7 mouse cellular contexts compared by ENCODE assay signal in the genomic region with DNA sequence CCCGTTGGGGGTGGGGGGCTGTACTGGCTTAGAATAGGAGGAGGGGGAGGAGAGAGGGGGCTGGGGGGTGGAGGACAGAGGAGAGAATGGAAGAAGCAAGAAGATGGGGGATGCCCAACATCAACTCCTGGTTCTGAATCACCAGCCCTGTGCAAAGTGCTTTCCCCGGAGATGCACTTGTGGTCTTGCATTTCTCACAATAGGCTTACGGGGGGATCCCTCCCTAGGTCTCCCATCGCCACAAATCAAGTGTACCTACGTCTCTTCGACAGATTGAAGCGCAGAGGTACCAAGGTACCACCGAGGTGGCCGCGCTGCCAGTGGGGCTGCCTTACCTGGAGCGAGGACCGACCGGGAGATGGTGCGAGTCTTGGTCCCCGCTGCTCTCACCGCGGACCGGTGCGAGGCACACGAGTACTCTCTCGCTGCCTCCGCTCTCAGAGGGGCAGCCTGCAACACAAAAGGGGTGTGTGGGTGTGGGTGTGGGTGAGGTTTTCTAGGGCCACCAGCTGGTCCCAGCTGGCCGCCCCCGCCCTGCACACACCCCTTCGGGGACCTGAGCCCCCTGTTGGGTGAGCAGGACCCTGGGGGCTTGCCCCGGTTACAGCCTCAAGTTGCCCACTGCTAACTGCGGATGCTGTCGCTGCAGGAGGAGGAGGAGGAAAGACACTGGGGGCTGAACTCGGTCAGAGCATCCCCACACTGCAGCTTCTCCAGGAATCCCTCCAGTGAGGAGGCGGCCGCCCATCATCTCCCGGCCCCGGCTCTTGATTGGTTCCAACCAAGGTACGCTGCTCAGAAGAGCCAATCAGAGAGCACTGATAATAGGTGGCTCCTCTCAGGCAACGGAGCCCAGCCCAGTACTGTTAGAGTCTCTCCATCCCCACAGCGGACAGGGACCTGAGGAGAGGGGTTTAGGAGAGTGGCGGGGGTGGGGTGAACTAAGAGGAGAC. TPM values are rescaled to one million over a fixed set of nuclear protein-coding genes. Genes with fewer than 3 reads are reported as not detected.
DNase-seq lines count a peak whose midpoint lies in the region; ATAC-seq lines count a peak whose summit lies in the region.

A gene (minus strand): TSS at position 742 of the 953 bp plus-strand sequence.

- no peaks in the 10 kb centered on the region for H3K36me3 ChIP-seq in forebrain, embryonic 14.5 days (ENCODE audit: control insufficient read depth, insufficient read depth, low read length)
- no peaks in the 10 kb centered on the region for H3K36me3 ChIP-seq in hindbrain, embryonic 12.5 days
- H3K36me3 ChIP-seq in midbrain, embryonic 12.5 days, result no peaks in the 10 kb centered on the region
- no peaks in the 10 kb centered on the region for H3K36me3 ChIP-seq in stomach, embryonic 14.5 days (ENCODE audit: control insufficient read depth, insufficient read depth, low read length)

- peak within 1 kb of the TSS; percentile 87 for H3K27ac ChIP-seq in forebrain, embryonic 14.5 days (ENCODE audit: low read depth, low read length)
- H3K27ac ChIP-seq in hindbrain, embryonic 12.5 days, result peak within 1 kb of the TSS; percentile 88
- peak within 1 kb of the TSS; percentile 87 for H3K27ac ChIP-seq in midbrain, embryonic 12.5 days (replicated peaks)
- no peak within 1 kb of the TSS for H3K27ac ChIP-seq in stomach, embryonic 14.5 days (ENCODE audit: low read length)

- no peaks in the 10 kb centered on the region for H3K27me3 ChIP-seq in forebrain, embryonic 14.5 days (replicated peaks; ENCODE audit: control insufficient read depth, insufficient read depth, low read length)
- no peaks in the 10 kb centered on the region; the same call in 1 of the 2 replicates for H3K27me3 ChIP-seq in hindbrain, embryonic 12.5 days
- peaks cover 3% of the 10 kb centered on the region; the same call in 1 of the 2 replicates for H3K27me3 ChIP-seq in midbrain, embryonic 12.5 days
- no peaks in the 10 kb centered on the region for H3K27me3 ChIP-seq in stomach, embryonic 14.5 days (ENCODE audit: control insufficient read depth, insufficient read depth, low read length)

- no peaks in the 10 kb centered on the region for H3K9me3 ChIP-seq in forebrain, embryonic 14.5 days (replicated peaks; ENCODE audit: control insufficient read depth, low read length)
- H3K9me3 ChIP-seq in hindbrain, embryonic 12.5 days (replicated peaks), result no peaks in the 10 kb centered on the region
- no peaks in the 10 kb centered on the region for H3K9me3 ChIP-seq in midbrain, embryonic 12.5 days
- no peaks in the 10 kb centered on the region for H3K9me3 ChIP-seq in stomach, embryonic 14.5 days (ENCODE audit: control insufficient read depth, low read depth, low read length)

- ATAC-seq in forebrain, embryonic 14.5 days, result peak; percentile 100
- ATAC-seq in hindbrain, embryonic 12.5 days (ENCODE audit: low FRiP score), result peak; percentile 100
- ATAC-seq in midbrain, embryonic 12.5 days (ENCODE audit: low FRiP score, low read depth), result peak; percentile 100
- ATAC-seq in stomach, embryonic 14.5 days (ENCODE audit: insufficient number of reproducible peaks, insufficient read depth, low FRiP score, low read depth), result peak; percentile 92

- H3K4me2 ChIP-seq in forebrain, embryonic 14.5 days (ENCODE audit: low read length), result peak within 1 kb of the TSS; percentile 93
- H3K4me2 ChIP-seq in hindbrain, embryonic 12.5 days (replicated peaks), result peak within 1 kb of the TSS; percentile 81
- peak within 1 kb of the TSS; percentile 94 for H3K4me2 ChIP-seq in midbrain, embryonic 12.5 days (replicated peaks)
- peak within 1 kb of the TSS; percentile 89 for H3K4me2 ChIP-seq in stomach, embryonic 14.5 days (replicated peaks; ENCODE audit: low read depth, low read length)

- DNase-seq in ZHBTc4 (ENCODE audit: low read depth, low spot score), result peak; percentile 80
- DNase-seq in cerebellum, adult 11 months, result peak; percentile 91
- peak; percentile 96 for DNase-seq in forebrain, embryonic 14.5 days (ENCODE audit: low spot score)
- peak; percentile 92 to 93 for DNase-seq in left cerebral cortex, postnatal 36 days (ENCODE audit: low spot score in 2 of 2)

- peak within 1 kb of the TSS; percentile 84 for H3K9ac ChIP-seq in forebrain, embryonic 14.5 days (ENCODE audit: low read length)
- peak within 1 kb of the TSS; percentile 71 for H3K9ac ChIP-seq in hindbrain, embryonic 12.5 days
- H3K9ac ChIP-seq in midbrain, embryonic 12.5 days (replicated peaks), result peak within 1 kb of the TSS; percentile 74
- no peak within 1 kb of the TSS for H3K9ac ChIP-seq in stomach, embryonic 14.5 days (replicated peaks; ENCODE audit: low read depth, low read length)

- intact Hi-C loops in left cerebral cortex, postnatal 36 days (cut with DNase I), result loop anchor here (2.0 to 10.0 kb wide), 3 partner anchors 106 to 487 kb away; no protein-coding TSS in a partner anchor

- H3K4me3 ChIP-seq in forebrain, embryonic 14.5 days (ENCODE audit: low read depth, low read length), result peak within 1 kb of the TSS; percentile 77
- peak within 1 kb of the TSS; percentile 63 for H3K4me3 ChIP-seq in hindbrain, embryonic 12.5 days
- H3K4me3 ChIP-seq in midbrain, embryonic 12.5 days, result peak within 1 kb of the TSS; percentile 72
- H3K4me3 ChIP-seq in stomach, embryonic 14.5 days (ENCODE audit: low read depth, low read length), result peak within 1 kb of the TSS; percentile 40

- WGBS in forebrain, embryonic 14.5 days, result 1% methylated on average over 37 of the region's 37 CpGs
- WGBS in hindbrain, embryonic 12.5 days, result 1% methylated on average over 37 of the region's 37 CpGs
- WGBS in midbrain, embryonic 12.5 days, result 0% methylated on average over 37 of the region's 37 CpGs
- WGBS in stomach, embryonic 14.5 days, result under 1% methylated on average over 37 of the region's 37 CpGs

- no peaks in the 10 kb centered on the region for H3K4me1 ChIP-seq in forebrain, embryonic 14.5 days (ENCODE audit: control insufficient read depth, insufficient read depth, low read length)
- peaks cover 5% of the 10 kb centered on the region for H3K4me1 ChIP-seq in hindbrain, embryonic 12.5 days
- peaks cover 9% of the 10 kb centered on the region for H3K4me1 ChIP-seq in midbrain, embryonic 12.5 days
- H3K4me1 ChIP-seq in stomach, embryonic 14.5 days (ENCODE audit: control insufficient read depth, insufficient read depth, low read length), result peaks cover 6% of the 10 kb centered on the region; the same call in 1 of the 2 replicates

RNA-seq across cellular contexts. Expression of the gene that starts here (rescaled TPM):
- 53.4 and 73.7 TPM in 2 replicates for polyA plus RNA-seq in forebrain, embryonic 14.5 days (2014; fragmentation: Nextera tagmentation; extraction: Ambion mirVana)
- polyA plus RNA-seq in hindbrain, embryonic 12.5 days (2016; fragmentation: Nextera tagmentation; extraction: Ambion mirVana), result 40.3 and 41.3 TPM in 2 replicates
- total RNA-seq in left cerebral cortex, postnatal 36 days (2021), result 1,000 to 10,000 TPM; 1,175 to 1,261 TPM
- polyA plus RNA-seq in midbrain, embryonic 12.5 days (2016; fragmentation: Nextera tagmentation; extraction: Ambion mirVana), result 34.1 and 37.3 TPM in 2 replicates
- polyA plus RNA-seq in stomach, embryonic 14.5 days (2014; fragmentation: Nextera tagmentation; extraction: Ambion mirVana), result 12.7 and 13.2 TPM in 2 replicates
